In the genomic region with DNA sequence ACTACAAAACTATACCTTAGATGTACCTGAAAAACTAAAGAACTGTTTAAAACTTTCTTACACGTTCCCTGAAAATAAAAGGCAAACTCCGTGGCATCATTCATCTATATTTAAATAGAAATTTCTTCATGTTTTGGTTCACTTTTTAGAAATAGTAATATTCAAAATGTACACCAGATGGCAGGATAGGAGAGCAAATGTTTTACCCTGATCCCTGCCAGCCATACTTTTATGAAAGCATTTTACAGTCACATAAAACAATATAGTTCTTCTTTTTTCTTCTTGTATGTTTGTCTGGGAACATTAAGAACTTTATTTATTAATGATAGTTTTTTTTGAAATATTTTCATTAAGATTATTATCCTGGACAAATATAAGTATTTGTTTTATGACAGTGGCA, we compare ENCODE assay signal across 13 mouse cellular contexts.
DNase-seq lines count a peak whose midpoint lies in the region; ATAC-seq and TF ChIP-seq lines count a peak whose summit lies in the region.
"Had no signal": no experiment of that assay in that cellular context is flagged by ENCODE, and none has a peak within 500 bp of the region (broad histone marks: within the 10 kb centered on the region; RNA-seq: fewer than 3 reads in every experiment).

No protein-coding gene starts in this region.

- ATAC-seq in hindbrain, embryonic 11.5 days (ENCODE audit: low FRiP score) = no peak
- ATAC-seq in hindbrain, embryonic 13.5 days (ENCODE audit: low FRiP score) = no peak
- no peak for ATAC-seq in lung, embryonic 14.5 days (ENCODE audit: insufficient read depth)
- peak; percentile 52 for ATAC-seq in megakaryocyte progenitor cell, adult 5-6 weeks (replicated peaks; ENCODE audit: poor library complexity)
- no peak for ATAC-seq in neural tube, embryonic 15.5 days (ENCODE audit: low FRiP score)
- ATAC-seq: intestine, embryonic 15.5 days had no signal

- H3K4me1 ChIP-seq in hindbrain, embryonic 11.5 days (replicated peaks; ENCODE audit: control insufficient read depth, insufficient read depth, low read length) = no peaks in the 10 kb centered on the region
- H3K4me1 ChIP-seq in hindbrain, embryonic 13.5 days (replicated peaks) = no peaks in the 10 kb centered on the region
- H3K4me1 ChIP-seq in lung, embryonic 14.5 days (ENCODE audit: insufficient read depth) = no peaks in the 10 kb centered on the region
- H3K4me1 ChIP-seq in neural tube, embryonic 15.5 days = no peaks in the 10 kb centered on the region
- H3K4me1 ChIP-seq: heart, embryonic 15.5 days; intestine, embryonic 15.5 days had no signal

- 79% methylated on average over 2 of the region's 2 CpGs for WGBS in hindbrain, embryonic 11.5 days
- 73% methylated on average over 2 of the region's 2 CpGs for WGBS in hindbrain, embryonic 13.5 days
- WGBS in lung, embryonic 14.5 days = 38% methylated on average over 2 of the region's 2 CpGs
- WGBS in neural tube, embryonic 15.5 days = 63% methylated on average over 2 of the region's 2 CpGs

- H3K4me2 ChIP-seq in hindbrain, embryonic 11.5 days (replicated peaks; ENCODE audit: low read depth, low read length) = no peak overlapping the region
- H3K4me2 ChIP-seq in hindbrain, embryonic 13.5 days = no peak overlapping the region
- no peak overlapping the region for H3K4me2 ChIP-seq in lung, embryonic 14.5 days
- no peak overlapping the region for H3K4me2 ChIP-seq in neural tube, embryonic 15.5 days
- H3K4me2 ChIP-seq: heart, embryonic 15.5 days; intestine, embryonic 15.5 days had no signal

- H3K9me3 ChIP-seq in hindbrain, embryonic 11.5 days (ENCODE audit: control insufficient read depth, low read length) = no peaks in the 10 kb centered on the region
- H3K9me3 ChIP-seq in hindbrain, embryonic 13.5 days = no peaks in the 10 kb centered on the region
- no peaks in the 10 kb centered on the region for H3K9me3 ChIP-seq in lung, embryonic 14.5 days (ENCODE audit: low read depth, low read length)
- H3K9me3 ChIP-seq in neural tube, embryonic 15.5 days (replicated peaks) = no peaks in the 10 kb centered on the region
- H3K9me3 ChIP-seq: heart, embryonic 15.5 days; intestine, embryonic 15.5 days had no signal

- H3K4me3 ChIP-seq in hindbrain, embryonic 11.5 days (ENCODE audit: low read depth, low read length) = no peak overlapping the region
- H3K4me3 ChIP-seq in hindbrain, embryonic 13.5 days = no peak overlapping the region
- no peak overlapping the region for H3K4me3 ChIP-seq in lung, embryonic 14.5 days (ENCODE audit: low read depth, low read length)
- no peak overlapping the region for H3K4me3 ChIP-seq in neural tube, embryonic 15.5 days (replicated peaks)
- H3K4me3 ChIP-seq: heart, embryonic 15.5 days; intestine, embryonic 15.5 days had no signal

- DNase-seq in hindbrain, embryonic 11.5 days (ENCODE audit: low spot score) = peak; percentile 8
- DNase-seq in lung, embryonic 14.5 days = peak; percentile 42
- DNase-seq in lung, postnatal 14 days = no peak
- peak; percentile 4 for DNase-seq in NIH3T3 (ENCODE audit: low read depth)
- DNase-seq: cerebellum, postnatal 36 days; gastrocnemius, postnatal 10 days; lung, adult 2 months had no signal

- H3K27me3 ChIP-seq in hindbrain, embryonic 11.5 days (ENCODE audit: control insufficient read depth, insufficient read depth, low read length) = no peaks in the 10 kb centered on the region
- H3K27me3 ChIP-seq in hindbrain, embryonic 13.5 days = no peaks in the 10 kb centered on the region
- H3K27me3 ChIP-seq in lung, embryonic 14.5 days (ENCODE audit: insufficient read depth, low read length) = no peaks in the 10 kb centered on the region
- H3K27me3 ChIP-seq in neural tube, embryonic 15.5 days (replicated peaks) = no peaks in the 10 kb centered on the region
- H3K27me3 ChIP-seq: heart, embryonic 15.5 days; intestine, embryonic 15.5 days had no signal

- no peaks in the 10 kb centered on the region for H3K36me3 ChIP-seq in hindbrain, embryonic 11.5 days (ENCODE audit: control insufficient read depth, insufficient read depth, low read length)
- H3K36me3 ChIP-seq in hindbrain, embryonic 13.5 days = no peaks in the 10 kb centered on the region
- no peaks in the 10 kb centered on the region for H3K36me3 ChIP-seq in lung, embryonic 14.5 days (ENCODE audit: insufficient read depth)
- no peaks in the 10 kb centered on the region for H3K36me3 ChIP-seq in neural tube, embryonic 15.5 days
- H3K36me3 ChIP-seq: G1E; heart, embryonic 15.5 days; intestine, embryonic 15.5 days had no signal

- peak; percentile 38 for TF ChIP-seq CTCF in lung, embryonic 14.5 days (IDR thresholded peaks at IDR 0.05; ENCODE audit: low read depth)

- H3K9ac ChIP-seq in hindbrain, embryonic 11.5 days (ENCODE audit: low read depth, low read length) = no peak overlapping the region
- no peak overlapping the region for H3K9ac ChIP-seq in hindbrain, embryonic 13.5 days
- H3K9ac ChIP-seq in lung, embryonic 14.5 days = no peak overlapping the region
- H3K9ac ChIP-seq in neural tube, embryonic 15.5 days (replicated peaks) = no peak overlapping the region
- H3K9ac ChIP-seq: heart, embryonic 15.5 days; intestine, embryonic 15.5 days had no signal

- H3K27ac ChIP-seq in hindbrain, embryonic 11.5 days (ENCODE audit: low read depth, low read length) = no peak overlapping the region
- H3K27ac ChIP-seq in hindbrain, embryonic 13.5 days = no peak overlapping the region
- H3K27ac ChIP-seq in lung, embryonic 14.5 days (ENCODE audit: low read depth) = no peak overlapping the region
- no peak overlapping the region for H3K27ac ChIP-seq in neural tube, embryonic 15.5 days (replicated peaks)
- H3K27ac ChIP-seq: heart, embryonic 15.5 days; intestine, embryonic 15.5 days had no signal
